Mouse (Mus musculus) small intestine, adult 2 months (tissue): ENCODE results near the gene Tns4. TPM values are rescaled to one million over a fixed set of nuclear protein-coding genes. Genes with fewer than 3 reads are reported as not detected.

ENCODE experiments used
- H3K27ac ChIP-seq: fragments of 200-500 bp; 2 replicates; pipeline ENCODE4 v1.5.1; 2012; ENCODE audit warnings: low read depth, low read length, control low read depth, inconsistent platforms; ENCODE audit not compliant: insufficient read depth
- H3K27me3 ChIP-seq: fragments of 200-500 bp; 2 replicates; pipeline ENCODE4 v1.6.1; 2012; ENCODE audit warnings: mild to moderate bottlenecking, moderate library complexity, low read length, inconsistent platforms; ENCODE audit not compliant: control insufficient read depth, insufficient read depth
- H3K36me3 ChIP-seq: fragments of 200-500 bp; 2 replicates; pipeline ENCODE4 v1.6.1; 2012; ENCODE audit warnings: mild to moderate bottlenecking, low read length, control low read depth, inconsistent platforms; ENCODE audit not compliant: control insufficient read depth, insufficient read depth
- H3K4me1 ChIP-seq: fragments of 200-500 bp; 2 replicates; pipeline ENCODE4 v1.6.1; 2012; ENCODE audit warnings: low read length, inconsistent platforms, mixed read lengths; ENCODE audit not compliant: control insufficient read depth, insufficient read depth, insufficient read length
- H3K4me3 ChIP-seq: fragments of 200-500 bp; 2 replicates; pipeline ENCODE4 v1.5.1; 2012; ENCODE audit warnings: low read depth, mild to moderate bottlenecking, control low read depth, inconsistent platforms, low read length, moderate library complexity
- CTCF ChIP-seq: fragments of 200-500 bp; IDR thresholded peaks from 2 replicates; pipeline ENCODE4 v1.5.1; 2012; ENCODE audit warnings: low read depth, mild to moderate bottlenecking, control low read depth, inconsistent platforms, low read length, moderate library complexity, mixed read lengths; ENCODE audit not compliant: insufficient replicate concordance, insufficient read length; ENCODE audit errors: extremely low read depth
- POLR2A ChIP-seq: fragments of 200-500 bp; IDR thresholded peaks from 2 replicates; pipeline ENCODE4 v1.6.1; 2012; ENCODE audit warnings: low read depth, mild to moderate bottlenecking, control low read depth, inconsistent platforms, low read length, moderate library complexity
- whole genome bisulfite sequencing: fragments of 180-500 bp; shearing (Covaris S2); methylation state at CpG from one replicate; pipeline ENCODE4 v1.1.7; 2018; 5-methylcytosine and 5-hydroxymethylcytosine counted together
- polyA plus RNA-seq: library from polyadenylated mRNA; depleted of rRNA; stranded (reverse); fragments of >200 nt; gene quantifications from 2 replicates; pipeline ENCODE4 v1.2.3, GENCODE M21; 2012

Gene Tns4
- polyA plus RNA-seq, 1 experiment = 47.8 TPM

GRCm38 (mm10) chr11:99124635-99125029 lies 35.5 kb upstream of the Tns4 start:
- Histone ChIP-seq H3K27ac (no peak overlapping the region), H3K4me3 (no peak overlapping the region), H3K27me3 (no peaks in the 10 kb centered on the region), H3K36me3 (no peaks in the 10 kb centered on the region), H3K4me1 (peaks cover 7% of the 10 kb centered on the region; the same call in 1 of the 2 replicates)
- TF ChIP-seq CTCF (no peak), POLR2A (no peak)
- 78% methylated on average over 10 of the region's 10 CpGs for WGBS

GRCm38 (mm10) chr11:99123977-99124634 lies 35.0 kb upstream of the Tns4 start:
- H3K36me3 ChIP-seq = no peaks in the 10 kb centered on the region
- no peak overlapping the region for H3K27ac ChIP-seq
- no peak overlapping the region for H3K4me3 ChIP-seq
- no peaks in the 10 kb centered on the region for H3K27me3 ChIP-seq
- H3K4me1 ChIP-seq = peaks cover 7% of the 10 kb centered on the region; the same call in 1 of the 2 replicates
- WGBS = 17% methylated on average over 15 of the region's 15 CpGs
- TF ChIP-seq POLR2A (no peak), CTCF (peak; percentile 10; the same call in 1 of the 2 replicates)

- WGBS = 65% methylated on average over 3 of the region's 3 CpGs
- no peak overlapping the region for H3K27ac ChIP-seq
- TF ChIP-seq CTCF = no peak
- TF ChIP-seq POLR2A = no peak
Observed at GRCm38 (mm10) chr11:99122703-99123102, 33.6 kb upstream of the Tns4 start.

GRCm38 (mm10) chr11:99121218-99121631 lies 32.1 kb upstream of the Tns4 start:
- 82% methylated on average over 14 of the region's 14 CpGs for WGBS
- H3K4me1 ChIP-seq = no peaks in the 10 kb centered on the region
- no peaks in the 10 kb centered on the region for H3K27me3 ChIP-seq
- H3K36me3 ChIP-seq = no peaks in the 10 kb centered on the region
- H3K4me3 ChIP-seq = no peak overlapping the region
- TF ChIP-seq POLR2A (no peak), CTCF (no peak)
- H3K27ac ChIP-seq = no peak overlapping the region

More at GRCm38 (mm10) chr11:99122703-99123102, 33.6 kb upstream of the Tns4 start:
- H3K4me1 ChIP-seq = peaks cover 2% of the 10 kb centered on the region; the same call in 1 of the 2 replicates
- no peak overlapping the region for H3K4me3 ChIP-seq
- H3K36me3 ChIP-seq = no peaks in the 10 kb centered on the region
- H3K27me3 ChIP-seq = no peaks in the 10 kb centered on the region

GRCm38 (mm10) chr11:99120524-99121217 lies 31.6 kb upstream of the Tns4 start:
- H3K27ac ChIP-seq = no peak overlapping the region

GRCm38 (mm10) chr11:99118963-99119362 lies 29.9 kb upstream of the Tns4 start:
- WGBS = 71% methylated on average over 7 of the region's 7 CpGs
- Histone ChIP-seq H3K4me1 (no peaks in the 10 kb centered on the region), H3K27ac (no peak overlapping the region), H3K27me3 (no peaks in the 10 kb centered on the region), H3K4me3 (no peak overlapping the region), H3K36me3 (no peaks in the 10 kb centered on the region)
- no peak for TF ChIP-seq CTCF
- TF ChIP-seq POLR2A = no peak

More at GRCm38 (mm10) chr11:99120524-99121217, 31.6 kb upstream of the Tns4 start:
- Histone ChIP-seq H3K36me3 (no peaks in the 10 kb centered on the region), H3K4me1 (no peaks in the 10 kb centered on the region), H3K27me3 (no peaks in the 10 kb centered on the region), H3K4me3 (no peak overlapping the region)
- WGBS = 78% methylated on average over 20 of the region's 20 CpGs
- TF ChIP-seq POLR2A (no peak), CTCF (no peak)

GRCm38 (mm10) chr11:99118420-99118819 lies 29.3 kb upstream of the Tns4 start:
- no peaks in the 10 kb centered on the region for H3K27me3 ChIP-seq
- H3K4me1 ChIP-seq = no peaks in the 10 kb centered on the region; the same call in 1 of the 2 replicates
- WGBS = 93% methylated on average over 1 of the region's 1 CpGs
- no peaks in the 10 kb centered on the region for H3K36me3 ChIP-seq
- no peak overlapping the region for H3K27ac ChIP-seq
- no peak overlapping the region for H3K4me3 ChIP-seq
- TF ChIP-seq CTCF = no peak
- TF ChIP-seq POLR2A = no peak
